Mouse (Mus musculus): ENCODE measurements around the gene Prrc2a. TPM values are rescaled to one million over a fixed set of nuclear protein-coding genes. Genes with fewer than 3 reads are reported as not detected.

The Prrc2a gene
- polyA plus RNA-seq, 1 experiment: 228 TPM

Other genes with a start within 250 kb of the Prrc2a start
- 30.5 and 30.9 TPM in 2 replicates for gene Neu1, start 233.6 kb downstream of the Prrc2a start, polyA plus RNA-seq (2012; rRNA removed)
- gene Hspa1b, start 205.7 kb downstream of the Prrc2a start, polyA plus RNA-seq (2012; rRNA removed): 8.8 and 9.7 TPM in 2 replicates
- not detected in 2 replicates for gene Gm20481, start 195.0 kb downstream of the Prrc2a start, polyA plus RNA-seq (2012; rRNA removed)
- 13.2 and 13.5 TPM in 2 replicates for gene Hspa1a, start 192.7 kb downstream of the Prrc2a start, polyA plus RNA-seq (2012; rRNA removed)
- gene Hspa1l, start 192.2 kb downstream of the Prrc2a start, polyA plus RNA-seq (2012; rRNA removed): 0.62 and 0.90 TPM in 2 replicates
- gene Lsm2, start 183.0 kb downstream of the Prrc2a start, polyA plus RNA-seq (2012; rRNA removed): 93.6 and 101 TPM in 2 replicates
- 78.1 and 85.3 TPM in 2 replicates for gene Vars, start 163.9 kb downstream of the Prrc2a start, polyA plus RNA-seq (2012; rRNA removed)
- gene Vwa7, start 148.3 kb downstream of the Prrc2a start, polyA plus RNA-seq (2012; rRNA removed): 0.48 TPM in 2 replicates
- 2.1 and 2.3 TPM in 2 replicates for gene Sapcd1, start 136.9 kb downstream of the Prrc2a start, polyA plus RNA-seq (2012; rRNA removed)
- gene Msh5, start 118.2 kb downstream of the Prrc2a start, polyA plus RNA-seq (2012; rRNA removed): 2.7 and 3.0 TPM in 2 replicates
- gene Clic1, start 114.9 kb downstream of the Prrc2a start, polyA plus RNA-seq (2012; rRNA removed): 45.7 and 47.6 TPM in 2 replicates
- gene Ddah2, start 105.9 kb downstream of the Prrc2a start, polyA plus RNA-seq (2012; rRNA removed): 243 and 254 TPM in 2 replicates
- 2.1 TPM in 1 of 2 replicates, not detected in the other for gene Ly6g6c, start 99.5 kb downstream of the Prrc2a start, polyA plus RNA-seq (2012; rRNA removed)
- gene Mpig6b, start 98.7 kb downstream of the Prrc2a start, polyA plus RNA-seq (2012; rRNA removed): 0.03 and 0.10 TPM in 2 replicates
- 6.6 and 10.1 TPM in 2 replicates for gene Ly6g6e, start 88.0 kb downstream of the Prrc2a start, polyA plus RNA-seq (2012; rRNA removed)
- gene Ly6g6d, start 86.8 kb downstream of the Prrc2a start, polyA plus RNA-seq (2012; rRNA removed): 1.3 and 1.6 TPM in 2 replicates
- 0.09 and 0.19 TPM in 2 replicates for gene Ly6g6f, start 79.3 kb downstream of the Prrc2a start, polyA plus RNA-seq (2012; rRNA removed)
- gene Abhd16a, start 75.6 kb downstream of the Prrc2a start, polyA plus RNA-seq (2012; rRNA removed): 110 and 114 TPM in 2 replicates
- not detected in 2 replicates for gene Ly6g5c, start 56.6 kb downstream of the Prrc2a start, polyA plus RNA-seq (2012; rRNA removed)
- 2.3 TPM in 2 replicates for gene Ly6g5b, start 49.5 kb downstream of the Prrc2a start, polyA plus RNA-seq (2012; rRNA removed)
- 17.4 and 18.3 TPM in 2 replicates for gene Gpank1, start 43.4 kb downstream of the Prrc2a start, polyA plus RNA-seq (2012; rRNA removed)
- gene Csnk2b, start 42.8 kb downstream of the Prrc2a start, polyA plus RNA-seq (2012; rRNA removed): 170 and 198 TPM in 2 replicates
- gene D17H6S53E, start 38.5 kb downstream of the Prrc2a start, polyA plus RNA-seq (2012; rRNA removed): 5.2 and 5.6 TPM in 2 replicates
- gene Apom, start 32.8 kb downstream of the Prrc2a start, polyA plus RNA-seq (2012; rRNA removed): 0.65 and 0.84 TPM in 2 replicates
- 237 and 290 TPM in 2 replicates for gene Bag6, start 29.7 kb downstream of the Prrc2a start, polyA plus RNA-seq (2012; rRNA removed)
- 3.7 and 3.9 TPM in 2 replicates for gene Aif1, start 11.2 kb upstream of the Prrc2a start, polyA plus RNA-seq (2012; rRNA removed)
- 15.7 and 18.5 TPM in 2 replicates for gene Lst1, start 23.5 kb upstream of the Prrc2a start, polyA plus RNA-seq (2012; rRNA removed)
- gene Ltb, start 29.5 kb upstream of the Prrc2a start, polyA plus RNA-seq (2012; rRNA removed): 0.76 and 0.84 TPM in 2 replicates
- gene Tnf, start 37.1 kb upstream of the Prrc2a start, polyA plus RNA-seq (2012; rRNA removed): 0.05 TPM in 2 replicates
- gene Lta, start 40.5 kb upstream of the Prrc2a start, polyA plus RNA-seq (2012; rRNA removed): 0.57 and 0.62 TPM in 2 replicates
- not detected in 2 replicates for gene Gm16181, start 55.9 kb upstream of the Prrc2a start, polyA plus RNA-seq (2012; rRNA removed)
- 147 and 148 TPM in 2 replicates for gene Atp6v1g2, start 68.8 kb upstream of the Prrc2a start, polyA plus RNA-seq (2012; rRNA removed)
- gene Nfkbil1, start 70.9 kb upstream of the Prrc2a start, polyA plus RNA-seq (2012; rRNA removed): 14.3 and 14.8 TPM in 2 replicates
- gene Ddx39b, start 76.8 kb upstream of the Prrc2a start, polyA plus RNA-seq (2012; rRNA removed): 727 and 778 TPM in 2 replicates
- gene H2-D1, start 97.8 kb upstream of the Prrc2a start, polyA plus RNA-seq (2012; rRNA removed): 60.4 and 60.8 TPM in 2 replicates
- 0.27 and 0.48 TPM in 2 replicates for gene H2-Q1, start 155.5 kb upstream of the Prrc2a start, polyA plus RNA-seq (2012; rRNA removed)
- gene H2-Q2, start 177.3 kb upstream of the Prrc2a start, polyA plus RNA-seq (2012; rRNA removed): 7.8 and 8.7 TPM in 2 replicates
- 3.3 and 3.5 TPM in 2 replicates for gene H2-Q4, start 214.7 kb upstream of the Prrc2a start, polyA plus RNA-seq (2012; rRNA removed)